Mouse (Mus musculus): ENCODE data around the gene Elfn2.

The Elfn2 gene

GRCm38 (mm10) chr15:78681301-78681700 lies 37.3 kb downstream of the Elfn2 start:
- H3K36me3 ChIP-seq (ENCODE audit: control insufficient read depth, insufficient read depth, low read length, poor library complexity, severe bottlenecking) = no peaks in the 10 kb centered on the region
- no peak for DNase-seq (ENCODE audit: low read depth, low spot score)
- no peaks in the 10 kb centered on the region for H3K27me3 ChIP-seq (ENCODE audit: control insufficient read depth, insufficient read depth, low read length, poor library complexity, severe bottlenecking)

- Histone ChIP-seq H3K36me3 (ENCODE audit: control insufficient read depth, insufficient read depth, low read length, poor library complexity, severe bottlenecking) (no peaks in the 10 kb centered on the region), H3K27me3 (ENCODE audit: control insufficient read depth, insufficient read depth, low read length, poor library complexity, severe bottlenecking) (no peaks in the 10 kb centered on the region)
- DNase-seq (ENCODE audit: low read depth, low spot score) = no peak
Observed at GRCm38 (mm10) chr15:78680291-78680690, 38.3 kb downstream of the Elfn2 start.

GRCm38 (mm10) chr15:78677708-78678107 lies 40.9 kb downstream of the Elfn2 start:
- H3K36me3 ChIP-seq (ENCODE audit: control insufficient read depth, insufficient read depth, low read length, poor library complexity, severe bottlenecking) = no peaks in the 10 kb centered on the region
- H3K27me3 ChIP-seq (ENCODE audit: control insufficient read depth, insufficient read depth, low read length, poor library complexity, severe bottlenecking) = no peaks in the 10 kb centered on the region
- DNase-seq (ENCODE audit: low read depth, low spot score) = no peak

- no peak for DNase-seq (ENCODE audit: low read depth, low spot score)
Observed at GRCm38 (mm10) chr15:78677015-78677414, 41.6 kb downstream of the Elfn2 start.

GRCm38 (mm10) chr15:78674912-78675412 lies 43.6 kb downstream of the Elfn2 start:
- Histone ChIP-seq H3K27me3 (ENCODE audit: control insufficient read depth, insufficient read depth, low read length, poor library complexity, severe bottlenecking) (no peaks in the 10 kb centered on the region), H3K36me3 (ENCODE audit: control insufficient read depth, insufficient read depth, low read length, poor library complexity, severe bottlenecking) (no peaks in the 10 kb centered on the region)
- no peak for DNase-seq (ENCODE audit: low read depth, low spot score)

More at GRCm38 (mm10) chr15:78677015-78677414, 41.6 kb downstream of the Elfn2 start:
- Histone ChIP-seq H3K36me3 (ENCODE audit: control insufficient read depth, insufficient read depth, low read length, poor library complexity, severe bottlenecking) (no peaks in the 10 kb centered on the region), H3K27me3 (ENCODE audit: control insufficient read depth, insufficient read depth, low read length, poor library complexity, severe bottlenecking) (no peaks in the 10 kb centered on the region)

- DNase-seq (ENCODE audit: low read depth, low spot score) = no peak
- H3K27me3 ChIP-seq (ENCODE audit: control insufficient read depth, insufficient read depth, low read length, poor library complexity, severe bottlenecking) = no peaks in the 10 kb centered on the region
- H3K36me3 ChIP-seq (ENCODE audit: control insufficient read depth, insufficient read depth, low read length, poor library complexity, severe bottlenecking) = no peaks in the 10 kb centered on the region
Observed at GRCm38 (mm10) chr15:78673436-78673835, 45.1 kb downstream of the Elfn2 start.

GRCm38 (mm10) chr15:78670341-78670740 lies 48.2 kb downstream of the Elfn2 start:
- Histone ChIP-seq H3K36me3 (ENCODE audit: control insufficient read depth, insufficient read depth, low read length, poor library complexity, severe bottlenecking) (no peaks in the 10 kb centered on the region), H3K27me3 (ENCODE audit: control insufficient read depth, insufficient read depth, low read length, poor library complexity, severe bottlenecking) (no peaks in the 10 kb centered on the region)
- DNase-seq (ENCODE audit: low read depth, low spot score) = no peak

- H3K36me3 ChIP-seq (ENCODE audit: control insufficient read depth, insufficient read depth, low read length, poor library complexity, severe bottlenecking) = no peaks in the 10 kb centered on the region
- DNase-seq (ENCODE audit: low read depth, low spot score) = no peak
- H3K27me3 ChIP-seq (ENCODE audit: control insufficient read depth, insufficient read depth, low read length, poor library complexity, severe bottlenecking) = no peaks in the 10 kb centered on the region
Observed at GRCm38 (mm10) chr15:78669221-78669871, 49.2 kb downstream of the Elfn2 start.

- no peak for DNase-seq (ENCODE audit: low read depth, low spot score)
- H3K36me3 ChIP-seq (ENCODE audit: control insufficient read depth, insufficient read depth, low read length, poor library complexity, severe bottlenecking) = no peaks in the 10 kb centered on the region
- H3K27me3 ChIP-seq (ENCODE audit: control insufficient read depth, insufficient read depth, low read length, poor library complexity, severe bottlenecking) = no peaks in the 10 kb centered on the region
Observed at GRCm38 (mm10) chr15:78664268-78664667, 54.3 kb downstream of the Elfn2 start.

GRCm38 (mm10) chr15:78651169-78651568 lies 67.4 kb downstream of the Elfn2 start:
- Histone ChIP-seq H3K27me3 (ENCODE audit: control insufficient read depth, insufficient read depth, low read length, poor library complexity, severe bottlenecking) (no peaks in the 10 kb centered on the region), H3K36me3 (ENCODE audit: control insufficient read depth, insufficient read depth, low read length, poor library complexity, severe bottlenecking) (no peaks in the 10 kb centered on the region)
- no peak for DNase-seq (ENCODE audit: low read depth, low spot score)

GRCm38 (mm10) chr15:78647746-78648145 lies 70.8 kb downstream of the Elfn2 start:
- DNase-seq (ENCODE audit: low read depth, low spot score) = no peak
- H3K36me3 ChIP-seq (ENCODE audit: control insufficient read depth, insufficient read depth, low read length, poor library complexity, severe bottlenecking) = no peaks in the 10 kb centered on the region
- no peaks in the 10 kb centered on the region for H3K27me3 ChIP-seq (ENCODE audit: control insufficient read depth, insufficient read depth, low read length, poor library complexity, severe bottlenecking)

- H3K36me3 ChIP-seq (ENCODE audit: control insufficient read depth, insufficient read depth, low read length, poor library complexity, severe bottlenecking) = no peaks in the 10 kb centered on the region
- DNase-seq (ENCODE audit: low read depth, low spot score) = no peak
Observed at GRCm38 (mm10) chr15:78644606-78645005, 74.0 kb downstream of the Elfn2 start.

GRCm38 (mm10) chr15:78643633-78644032 lies 74.9 kb downstream of the Elfn2 start:
- H3K36me3 ChIP-seq (ENCODE audit: control insufficient read depth, insufficient read depth, low read length, poor library complexity, severe bottlenecking) = no peaks in the 10 kb centered on the region
- no peaks in the 10 kb centered on the region for H3K27me3 ChIP-seq (ENCODE audit: control insufficient read depth, insufficient read depth, low read length, poor library complexity, severe bottlenecking)
- DNase-seq (ENCODE audit: low read depth, low spot score) = no peak

More at GRCm38 (mm10) chr15:78644606-78645005, 74.0 kb downstream of the Elfn2 start:
- H3K27me3 ChIP-seq (ENCODE audit: control insufficient read depth, insufficient read depth, low read length, poor library complexity, severe bottlenecking) = no peaks in the 10 kb centered on the region

- no peak for DNase-seq (ENCODE audit: low read depth, low spot score)
- Histone ChIP-seq H3K36me3 (ENCODE audit: control insufficient read depth, insufficient read depth, low read length, poor library complexity, severe bottlenecking) (no peaks in the 10 kb centered on the region), H3K27me3 (ENCODE audit: control insufficient read depth, insufficient read depth, low read length, poor library complexity, severe bottlenecking) (no peaks in the 10 kb centered on the region)
Observed at GRCm38 (mm10) chr15:78635231-78635630, 83.3 kb downstream of the Elfn2 start.

- DNase-seq (ENCODE audit: low read depth, low spot score) = no peak
- no peaks in the 10 kb centered on the region for H3K36me3 ChIP-seq (ENCODE audit: control insufficient read depth, insufficient read depth, low read length, poor library complexity, severe bottlenecking)
Observed at GRCm38 (mm10) chr15:78634095-78634737, 84.4 kb downstream of the Elfn2 start.

More at GRCm38 (mm10) chr15:78634095-78634737, 84.4 kb downstream of the Elfn2 start:
- H3K27me3 ChIP-seq (ENCODE audit: control insufficient read depth, insufficient read depth, low read length, poor library complexity, severe bottlenecking) = no peaks in the 10 kb centered on the region
